Mouse (Mus musculus) myocyte (in vitro differentiated cells): ENCODE measurements around the gene P2ry1. TPM values are rescaled to one million over a fixed set of nuclear protein-coding genes. Genes with fewer than 3 reads are reported as not detected.
A peak's percentile ranks its signal among the peaks of the same experiment; 100 is the strongest.

ENCODE experiments used
- H3K27me3 ChIP-seq: one replicate; pipeline ENCODE4 v1.6.1; 2011; ENCODE audit not compliant: control insufficient read depth, insufficient read depth, insufficient read length
- H3K36me3 ChIP-seq: one replicate; pipeline ENCODE4 v1.6.1; 2011; ENCODE audit not compliant: control insufficient read depth, insufficient read depth
- H3K4me2 ChIP-seq: one replicate; pipeline ENCODE4 v1.6.1; 2011; ENCODE audit warnings: low read depth, control low read depth
- H3K4me3 ChIP-seq: one replicate; pipeline ENCODE4 v1.5.1; 2011; ENCODE audit warnings: mild to moderate bottlenecking, control low read depth, moderate library complexity
- H3K79me2 ChIP-seq: one replicate; pipeline ENCODE4 v1.6.1; 2011; ENCODE audit not compliant: control insufficient read depth, insufficient read depth
- H3ac ChIP-seq: one replicate; pipeline ENCODE4 v1.6.1; 2011; ENCODE audit not compliant: control insufficient read depth, insufficient read length
- CEBPB ChIP-seq: IDR thresholded peaks from 2 replicates; pipeline ENCODE4 v1.6.1; 2011; ENCODE audit warnings: mild to moderate bottlenecking, moderate library complexity; ENCODE audit not compliant: poor library complexity, insufficient read depth, severe bottlenecking
- E2F4 ChIP-seq: IDR thresholded peaks from one replicate; pipeline ENCODE4 v1.6.1; 2011; ENCODE audit warnings: mild to moderate bottlenecking, control low read depth, moderate library complexity; ENCODE audit not compliant: insufficient read depth
- MAX ChIP-seq: IDR thresholded peaks from one replicate; pipeline ENCODE4 v1.6.1; 2011; ENCODE audit warnings: low read depth, mild to moderate bottlenecking, control low read depth
- MYOD1 ChIP-seq, 3 experiments: IDR thresholded peaks; one replicate each; pipeline ENCODE4 v1.6.1; 2011; ENCODE audit warnings: control low read depth in 2 of 3, low read depth in 2 of 3, mild to moderate bottlenecking in 2 of 3, moderate library complexity in 1 of 3; ENCODE audit not compliant: insufficient read length in 2 of 3, control insufficient read depth in 1 of 3
- MYOG ChIP-seq, 3 experiments: IDR thresholded peaks; one replicate each; pipeline ENCODE4 v1.6.1; 2011; ENCODE audit warnings: control low read depth in 2 of 3, low read depth in 2 of 3, mild to moderate bottlenecking in 2 of 3; ENCODE audit not compliant: insufficient read length in 2 of 3, control insufficient read depth in 1 of 3, insufficient read depth in 1 of 3
- POLR2A ChIP-seq: IDR thresholded peaks from one replicate; pipeline ENCODE4 v1.6.1; 2011; ENCODE audit warnings: low read depth, mild to moderate bottlenecking, control low read depth, moderate library complexity; ENCODE audit not compliant: insufficient read length
- POLR2AphosphoS2 ChIP-seq: IDR thresholded peaks from one replicate; pipeline ENCODE4 v1.6.1; 2011; ENCODE audit warnings: low read depth, control low read depth; ENCODE audit not compliant: insufficient read length
- REST ChIP-seq: IDR thresholded peaks from one replicate; pipeline ENCODE4 v1.6.1; 2011; ENCODE audit warnings: mild to moderate bottlenecking, control low read depth, moderate library complexity; ENCODE audit not compliant: insufficient read depth, insufficient read length
- SRF ChIP-seq: IDR thresholded peaks from one replicate; pipeline ENCODE4 v1.6.1; 2011; ENCODE audit warnings: low read depth; ENCODE audit not compliant: control insufficient read depth, insufficient read length
- TCF12 ChIP-seq: IDR thresholded peaks from one replicate; pipeline ENCODE4 v1.6.1; 2011; ENCODE audit warnings: mild to moderate bottlenecking, control low read depth; ENCODE audit not compliant: poor library complexity, insufficient read depth, severe bottlenecking
- TCF3 ChIP-seq: IDR thresholded peaks from one replicate; pipeline ENCODE4 v1.6.1; 2011; ENCODE audit warnings: low read depth, control low read depth; ENCODE audit not compliant: insufficient read length
- USF1 ChIP-seq: IDR thresholded peaks from one replicate; pipeline ENCODE4 v1.6.1; 2011; ENCODE audit warnings: low read depth, mild to moderate bottlenecking, control low read depth, moderate library complexity
- polyA plus RNA-seq: library from polyadenylated mRNA; unstranded; fragments of >200 nt; fragmentation: generic; extraction: Trizol; gene quantifications from one replicate; pipeline ENCODE4 v1.2.1, GENCODE M21; 2012; ENCODE audit warnings: missing spikeins

Gene P2ry1
- polyA plus RNA-seq, 1 experiment, result 0.20 TPM

- Histone ChIP-seq H3K36me3 (no peaks in the 10 kb centered on the region), H3K4me2 (peak overlapping the region; percentile 77), H3K27me3 (peaks cover 24% of the 10 kb centered on the region), H3ac (peak overlapping the region; percentile 29), H3K79me2 (no peaks in the 10 kb centered on the region), H3K4me3 (peak overlapping the region; percentile 17)
- no peak for TF ChIP-seq POLR2AphosphoS2
- TF ChIP-seq CEBPB, result no peak
- TF ChIP-seq TCF3, result no peak
- no peak for TF ChIP-seq TCF12
- TF ChIP-seq SRF, result no peak
- TF ChIP-seq USF1, result no peak
- no peak for TF ChIP-seq MYOG (IDR thresholded peaks at IDR 0.05; ENCODE audit: control insufficient read depth in 1 of 3, insufficient read depth in 1 of 3, insufficient read length in 2 of 3, low read depth in 2 of 3)
- no peak for TF ChIP-seq POLR2A
- no peak for TF ChIP-seq MYOD1 (IDR thresholded peaks at IDR 0.05; ENCODE audit: control insufficient read depth in 1 of 3, insufficient read length in 2 of 3, low read depth in 2 of 3)
- TF ChIP-seq MAX, result no peak
- TF ChIP-seq REST, result no peak
- no peak for TF ChIP-seq E2F4
Measured at GRCm38 (mm10) chr3:61001852-61002586, 576 bp upstream of the P2ry1 start.

GRCm38 (mm10) chr3:61004611-61005010 lies 2.0 kb downstream of the P2ry1 start:
- H3K79me2 ChIP-seq, result no peaks in the 10 kb centered on the region
- H3K4me3 ChIP-seq, result no peak overlapping the region
- TF ChIP-seq SRF (no peak), MYOD1 (IDR thresholded peaks at IDR 0.05; ENCODE audit: control insufficient read depth in 1 of 3, insufficient read length in 2 of 3, low read depth in 2 of 3) (no peak), CEBPB (no peak), REST (no peak), E2F4 (no peak), POLR2AphosphoS2 (no peak), MAX (no peak), TCF3 (no peak), POLR2A (no peak)
- peaks cover 24% of the 10 kb centered on the region for H3K27me3 ChIP-seq
- H3K4me2 ChIP-seq, result no peak overlapping the region
- H3K36me3 ChIP-seq, result no peaks in the 10 kb centered on the region
- H3ac ChIP-seq, result no peak overlapping the region

- H3K79me2 ChIP-seq, result no peaks in the 10 kb centered on the region
- no peak overlapping the region for H3ac ChIP-seq
- TF ChIP-seq MYOG (IDR thresholded peaks at IDR 0.05; ENCODE audit: control insufficient read depth in 1 of 3, insufficient read depth in 1 of 3, insufficient read length in 2 of 3, low read depth in 2 of 3) (no peak), MYOD1 (IDR thresholded peaks at IDR 0.05; ENCODE audit: control insufficient read depth in 1 of 3, insufficient read length in 2 of 3, low read depth in 2 of 3) (no peak)
Measured at GRCm38 (mm10) chr3:61011660-61012059, 9.1 kb downstream of the P2ry1 start.

GRCm38 (mm10) chr3:61012550-61012949 lies 10.0 kb downstream of the P2ry1 start:
- Histone ChIP-seq H3K27me3 (no peaks in the 10 kb centered on the region), H3K36me3 (no peaks in the 10 kb centered on the region), H3ac (no peak overlapping the region), H3K4me2 (no peak overlapping the region), H3K79me2 (no peaks in the 10 kb centered on the region), H3K4me3 (no peak overlapping the region)
- no peak for TF ChIP-seq TCF3
- no peak for TF ChIP-seq POLR2AphosphoS2
- no peak for TF ChIP-seq MYOG (IDR thresholded peaks at IDR 0.05; ENCODE audit: control insufficient read depth in 1 of 3, insufficient read depth in 1 of 3, insufficient read length in 2 of 3, low read depth in 2 of 3)

More at GRCm38 (mm10) chr3:61011660-61012059, 9.1 kb downstream of the P2ry1 start:
- Histone ChIP-seq H3K36me3 (no peaks in the 10 kb centered on the region), H3K4me2 (no peak overlapping the region), H3K27me3 (no peaks in the 10 kb centered on the region), H3K4me3 (no peak overlapping the region)

- TF ChIP-seq MYOD1 (IDR thresholded peaks at IDR 0.05; ENCODE audit: control insufficient read depth in 1 of 3, insufficient read length in 2 of 3, low read depth in 2 of 3) (no peak), E2F4 (no peak), USF1 (no peak), POLR2AphosphoS2 (no peak), SRF (no peak), POLR2A (no peak), MAX (no peak), REST (no peak), CEBPB (no peak)
- Histone ChIP-seq H3K4me3 (no peak overlapping the region), H3ac (no peak overlapping the region), H3K36me3 (no peaks in the 10 kb centered on the region), H3K4me2 (no peak overlapping the region), H3K79me2 (no peaks in the 10 kb centered on the region), H3K27me3 (no peaks in the 10 kb centered on the region)
Measured at GRCm38 (mm10) chr3:61016733-61017132, 14.1 kb downstream of the P2ry1 start.
